Mouse (Mus musculus) gastrocnemius, postnatal 14 days (tissue): ENCODE measurements around the gene Cdkn1a. TPM values are rescaled to one million over a fixed set of nuclear protein-coding genes. Genes with fewer than 3 reads are reported as not detected.
A peak's percentile ranks its signal among the peaks of the same experiment; 100 is the strongest.
"Not testable (repeated sequence)": the region's sequence is repeated elsewhere in the genome, so short reads cannot be mapped to it uniquely, and the experiment has no call there.

Source experiments
- DNase-seq: peaks from one replicate; pipeline ENCODE4 v3.0.0; 2021; ENCODE audit warnings: mixed read lengths
- intact Hi-C: fragments of 180-260 bp; cut with DNase I; formaldehyde crosslinking; loops from one replicate; pipeline ENCODE4 v1.15.1; 2025; ENCODE audit warnings: low total_unique reads
- long read RNA-seq, 2 experiments: library from polyadenylated mRNA; stranded (forward); transcript quantifications; one replicate each; pipeline ENCODE4 v2.0.0; 2021
- total RNA-seq, 2 experiments: library from RNA; stranded (reverse); gene quantifications; 2 replicates each; pipeline ENCODE4 v1.2.3; 2021

Gene Cdkn1a
- 10 to 100 TPM; 24.1 to 70.7 TPM for total RNA-seq
- long read RNA-seq, experiment 1, transcript Cdkn1a-201 (3 exons, 1,913 nt), result major isoform, 22 of 27 reads
- long read RNA-seq, experiment 1, partial matches to known transcripts, result 0 of 27 reads
- long read RNA-seq, experiment 1, other reads (novel, unspliced or antisense), result 4 of 27 reads
- long read RNA-seq, experiment 2, transcript Cdkn1a-201 (3 exons, 1,913 nt), result major isoform, 18 of 21 reads
- long read RNA-seq, experiment 2, partial matches to known transcripts, result 0 of 21 reads
- long read RNA-seq, experiment 2, other reads (novel, unspliced or antisense), result 2 of 21 reads

DNA sequence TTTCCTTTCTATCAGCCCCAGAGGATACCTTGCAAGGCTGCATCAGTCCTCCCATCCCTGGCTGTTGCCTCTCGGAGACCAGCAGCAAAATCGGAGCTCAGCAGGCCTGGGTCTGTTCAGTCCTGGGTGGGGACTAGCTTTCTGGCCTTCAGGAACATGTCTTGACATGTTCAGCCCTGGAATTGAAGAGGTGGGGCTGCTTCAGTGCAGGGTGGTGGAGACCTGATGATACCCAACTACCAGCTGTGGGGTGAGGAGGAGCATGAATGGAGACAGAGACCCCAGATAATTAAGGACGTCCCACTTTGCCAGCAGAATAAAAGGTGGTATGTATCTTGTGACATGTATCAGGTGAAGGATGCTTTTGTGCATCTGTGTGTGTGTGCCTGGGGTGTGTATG, at the start of gene Cdkn1a:
Gene Cdkn1a, plus strand, starts transcription at position 201 of the 400 bp plus-strand sequence.
- no peak for DNase-seq
- intact Hi-C loops, result no loop called here

DNA sequence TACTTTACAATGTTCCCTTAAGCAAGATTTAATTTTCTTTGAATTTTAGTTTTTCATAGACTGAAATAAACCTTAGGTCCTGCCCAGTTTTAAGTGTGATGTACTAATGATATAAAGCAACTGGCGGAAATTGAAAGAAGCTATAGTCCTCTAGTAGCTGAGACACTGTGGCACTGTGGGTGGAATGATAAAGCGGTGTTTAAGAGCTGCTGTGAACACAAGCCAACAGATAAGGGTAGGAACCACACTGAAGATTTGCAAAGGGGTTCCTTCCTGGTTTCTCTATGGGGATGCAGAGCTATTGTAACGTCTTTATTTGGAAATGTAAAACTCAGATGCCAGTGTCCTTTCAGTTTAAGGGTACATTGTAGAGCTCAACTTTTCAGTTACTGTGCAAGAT, 49.1 kb upstream of the Cdkn1a start:
- DNase-seq, result not testable (repeated sequence)
- intact Hi-C loops, result loop anchor here (10.0 kb wide), 1 partner anchor 203 kb away; no protein-coding TSS in a partner anchor

DNA sequence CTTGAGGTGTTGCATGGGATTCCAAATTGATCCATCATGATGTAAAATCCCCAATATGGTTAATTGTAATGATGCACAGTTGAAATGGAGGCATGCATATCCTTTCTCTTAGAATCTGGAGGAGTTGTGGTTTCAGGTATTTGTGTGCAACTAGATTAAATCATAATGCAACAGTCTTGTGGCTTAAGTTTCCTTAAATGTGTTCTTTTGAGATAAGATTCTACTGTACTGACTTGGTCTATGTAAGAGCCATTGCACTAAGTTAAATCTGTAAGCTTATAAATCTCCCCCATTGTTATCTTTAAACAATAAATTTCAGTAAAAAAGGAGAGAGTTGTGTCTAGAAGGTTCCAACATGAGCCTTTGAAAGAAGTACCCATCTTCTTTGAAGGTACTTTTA, 48.2 kb upstream of the Cdkn1a start:
- no peak for DNase-seq
- intact Hi-C loops, result loop anchor here (10.0 kb wide), 1 partner anchor 202 kb away; no protein-coding TSS in a partner anchor

DNA sequence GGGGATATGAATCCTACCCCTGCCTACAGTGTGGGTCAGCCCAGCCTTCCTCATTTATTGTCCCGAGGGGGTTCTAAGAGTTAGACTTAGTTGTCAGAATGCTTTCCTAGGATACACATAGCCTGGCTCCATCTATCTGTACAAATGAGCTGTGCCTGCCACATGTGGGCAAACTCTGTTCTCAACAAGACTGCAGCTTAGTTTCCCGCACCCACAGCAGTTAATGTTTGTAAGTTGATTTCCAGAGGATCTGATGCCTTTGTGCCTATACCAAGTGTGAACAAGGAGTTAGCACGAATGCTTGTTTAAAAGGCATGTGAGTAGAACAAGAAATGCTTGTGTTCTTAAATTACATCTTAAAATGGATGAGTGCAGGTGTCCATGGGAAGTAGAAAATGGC, 47.2 kb upstream of the Cdkn1a start:
- intact Hi-C loops, result loop anchor here (10.0 kb wide), 1 partner anchor 201 kb away; no protein-coding TSS in a partner anchor
- DNase-seq, result no peak

DNA sequence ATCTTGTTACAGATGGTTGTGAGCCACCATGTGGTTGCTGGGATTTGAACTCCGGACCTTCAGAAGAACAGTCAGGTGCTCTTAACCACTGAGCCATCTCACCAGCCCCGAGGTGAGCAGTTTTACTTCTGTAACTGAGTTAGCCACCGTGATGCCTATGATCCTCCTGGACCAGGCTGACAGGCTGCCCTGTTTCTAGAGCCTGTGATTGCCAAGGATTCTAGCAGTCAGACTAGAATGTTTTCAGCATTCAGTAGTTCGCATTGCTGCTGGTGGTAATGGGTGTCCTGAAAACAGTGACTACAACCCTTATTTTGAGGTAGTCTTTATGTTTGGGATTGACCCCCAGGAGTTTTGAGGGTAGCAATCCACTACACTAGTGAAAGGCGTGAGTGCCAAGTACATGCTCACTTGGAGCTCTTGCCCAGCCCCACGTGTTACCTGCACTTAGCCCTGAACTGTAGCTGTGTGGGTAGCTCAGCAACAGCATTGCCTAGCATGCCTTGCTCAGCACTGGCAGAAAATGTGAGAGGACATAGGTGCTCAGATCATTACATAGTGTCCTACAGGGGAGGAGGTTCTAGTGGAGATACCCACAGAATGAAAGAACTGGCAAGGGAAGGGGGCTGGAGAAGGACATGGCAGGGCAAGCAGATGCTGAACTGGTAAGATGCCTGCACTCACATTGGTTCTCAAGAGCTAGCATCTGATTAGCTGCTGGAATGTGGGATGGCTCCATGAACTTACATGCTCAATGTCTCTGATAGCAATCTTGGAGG, 46.4 kb upstream of the Cdkn1a start:
- intact Hi-C loops, result loop anchor here (10.0 kb wide), 1 partner anchor 200 kb away; no protein-coding TSS in a partner anchor
- DNase-seq, result no peak

DNA sequence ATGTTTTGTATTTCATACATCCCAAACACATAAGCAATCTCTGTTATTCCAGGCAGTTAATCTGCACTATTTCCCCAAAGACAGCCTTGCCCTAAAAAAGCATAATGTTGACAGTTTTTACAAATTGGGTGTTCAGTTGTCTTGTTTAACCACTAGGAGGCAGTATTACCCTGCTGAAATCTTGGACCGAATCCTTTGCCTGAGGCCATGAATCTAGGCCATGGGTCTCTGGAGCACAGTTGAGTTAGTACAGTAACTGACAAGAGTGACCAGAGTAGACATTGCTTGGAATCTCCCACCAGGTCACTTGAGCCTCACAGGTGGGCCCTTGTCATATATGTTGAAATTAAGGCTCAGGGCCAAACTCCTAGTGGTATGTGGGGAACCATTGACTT, 45.9 kb upstream of the Cdkn1a start:
- no peak for DNase-seq
- intact Hi-C loops, result loop anchor here (5.0 to 10.0 kb wide), 2 partner anchors 52 to 200 kb away; no protein-coding TSS in a partner anchor

DNA sequence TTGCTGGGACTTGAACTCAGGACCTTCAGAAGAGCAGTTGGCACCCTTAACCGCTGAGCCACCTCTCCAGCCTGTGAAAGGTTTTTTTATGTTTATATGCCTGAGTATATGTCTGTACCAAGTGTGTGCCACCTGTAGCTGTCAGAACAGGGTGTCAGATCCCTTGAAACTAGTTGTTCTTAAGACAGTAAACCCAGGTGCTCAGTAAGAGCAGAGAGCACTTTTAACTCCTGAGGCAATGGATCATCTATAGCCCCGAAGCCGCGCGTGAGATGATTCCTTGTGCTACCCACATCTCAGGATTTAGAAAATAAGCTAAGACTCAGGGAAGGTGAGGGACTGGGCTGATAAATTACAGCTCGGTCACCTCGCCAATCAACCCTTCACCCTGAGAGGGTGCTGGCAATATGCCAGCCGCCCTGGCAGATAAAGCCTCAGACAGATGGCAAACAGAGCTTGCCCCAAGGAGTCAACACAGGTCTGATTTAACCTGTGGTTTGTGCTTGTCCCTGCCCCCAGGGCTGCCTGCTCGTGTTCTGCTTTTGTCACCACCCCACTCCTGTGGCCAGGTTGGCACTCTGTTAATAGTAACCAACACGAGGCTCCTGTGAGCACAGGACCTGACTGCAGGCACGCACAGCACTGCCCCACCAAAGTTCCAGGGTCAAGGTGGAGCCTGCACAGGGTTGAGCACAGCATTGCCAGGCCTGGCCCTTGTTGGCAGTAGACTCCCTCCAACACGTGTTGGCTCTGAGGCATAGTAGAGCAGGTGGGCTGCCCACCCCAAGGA, 44.8 kb upstream of the Cdkn1a start:
- intact Hi-C loops, result loop anchor here (5.0 to 10.0 kb wide), 2 partner anchors 51 to 199 kb away; no protein-coding TSS in a partner anchor
- no peak for DNase-seq

DNA sequence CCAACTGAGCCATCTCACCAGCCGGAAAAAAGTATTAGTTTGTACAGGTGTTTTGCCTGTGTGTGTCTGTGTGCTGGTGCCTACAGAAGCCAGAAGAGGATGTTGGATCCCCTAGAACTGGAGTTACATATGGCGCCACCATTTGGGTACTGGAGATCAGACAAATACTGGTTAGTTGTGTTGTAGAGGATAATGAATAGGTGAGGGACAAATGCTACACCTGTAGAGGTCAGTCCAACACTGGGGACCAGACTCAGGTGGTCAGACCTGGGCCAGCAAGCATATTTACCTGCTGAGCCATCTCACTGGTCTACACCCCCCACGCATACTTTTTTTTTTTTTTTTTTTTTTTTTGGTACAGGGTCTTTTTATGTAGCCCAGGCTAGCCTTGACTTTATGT, 43.9 kb upstream of the Cdkn1a start:
- no peak for DNase-seq
- intact Hi-C loops, result loop anchor here (5.0 to 10.0 kb wide), 2 partner anchors 50 to 198 kb away; no protein-coding TSS in a partner anchor

DNA sequence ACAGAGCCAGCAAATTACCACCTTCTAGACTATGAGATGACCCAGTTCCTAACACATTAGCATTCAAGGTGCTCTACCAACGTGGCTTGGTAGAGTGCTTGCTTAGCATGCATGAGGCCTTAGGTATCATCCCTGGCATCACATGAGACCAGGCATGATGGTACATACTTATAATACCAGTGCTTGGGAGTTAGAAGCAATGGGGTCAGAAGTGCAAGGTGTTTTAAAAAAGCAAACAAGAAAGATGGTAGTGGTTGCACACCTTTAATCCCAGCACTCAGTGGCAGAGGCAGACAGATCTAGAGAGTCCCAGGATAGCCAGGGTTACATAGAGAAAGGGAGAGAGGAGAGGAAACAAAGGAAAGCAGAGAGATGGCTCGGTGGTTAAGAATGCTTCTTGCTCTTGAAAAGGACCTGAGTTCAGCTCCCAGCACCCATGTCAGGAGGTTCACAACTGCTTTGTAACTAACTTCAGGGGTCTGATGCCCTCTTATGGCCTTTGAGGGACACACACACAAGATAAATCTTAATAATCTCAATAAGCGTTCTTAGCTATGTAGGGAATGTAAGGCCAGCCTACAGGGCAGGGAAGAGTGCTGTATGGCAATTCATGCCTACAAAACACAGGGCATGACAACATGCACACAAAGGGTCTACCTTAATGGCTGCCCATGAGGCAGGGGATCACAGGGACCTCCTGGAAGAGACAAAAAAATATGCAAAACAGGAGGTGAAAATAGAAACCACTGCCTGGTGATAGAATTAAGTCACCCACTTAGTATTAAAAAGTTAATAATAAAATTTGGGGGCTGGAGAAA, 42.9 kb upstream of the Cdkn1a start:
- intact Hi-C loops, result loop anchor here (2.0 to 10.0 kb wide), 3 partner anchors 49 to 197 kb away; no protein-coding TSS in a partner anchor
- no peak for DNase-seq

DNA sequence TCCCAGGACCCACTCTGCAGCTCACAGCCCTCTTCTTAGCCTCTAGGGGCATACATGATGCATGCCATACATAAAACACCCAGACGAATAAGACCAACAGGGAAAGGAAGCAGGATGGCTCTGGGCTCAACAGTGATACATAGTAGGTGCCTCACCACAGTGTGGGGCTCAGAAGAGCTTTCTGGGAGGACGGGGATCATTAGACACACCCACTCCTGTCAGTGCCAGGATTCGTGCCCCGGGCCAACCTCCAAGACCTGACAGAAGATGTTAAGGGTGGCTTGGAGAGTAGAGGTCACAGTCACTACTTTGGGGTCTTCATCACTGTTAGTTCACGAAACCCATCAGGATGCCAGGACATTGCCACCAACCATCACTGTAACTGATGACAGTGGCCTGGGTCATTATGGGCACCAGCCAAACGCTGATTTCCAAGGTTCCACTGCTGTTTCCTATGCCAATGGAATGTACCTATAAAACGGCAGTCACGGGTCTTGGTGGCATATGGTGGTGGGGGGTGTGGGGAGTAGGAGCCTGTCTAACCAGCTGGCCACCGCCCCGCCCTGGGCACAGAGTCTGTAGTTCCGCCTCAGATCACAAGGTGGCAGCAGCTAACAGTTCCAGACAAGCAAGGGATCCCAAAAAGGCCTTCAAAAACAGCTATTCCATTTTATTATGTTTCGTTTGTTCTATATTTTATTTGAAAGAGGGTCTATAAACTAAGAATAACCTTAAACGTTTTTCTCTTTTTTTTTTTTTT, 41.8 kb upstream of the Cdkn1a start:
- DNase-seq, result peak; percentile 82
- intact Hi-C loops, result loop anchor here (2.0 to 10.0 kb wide), 3 partner anchors 48 to 196 kb away; no protein-coding TSS in a partner anchor

DNA sequence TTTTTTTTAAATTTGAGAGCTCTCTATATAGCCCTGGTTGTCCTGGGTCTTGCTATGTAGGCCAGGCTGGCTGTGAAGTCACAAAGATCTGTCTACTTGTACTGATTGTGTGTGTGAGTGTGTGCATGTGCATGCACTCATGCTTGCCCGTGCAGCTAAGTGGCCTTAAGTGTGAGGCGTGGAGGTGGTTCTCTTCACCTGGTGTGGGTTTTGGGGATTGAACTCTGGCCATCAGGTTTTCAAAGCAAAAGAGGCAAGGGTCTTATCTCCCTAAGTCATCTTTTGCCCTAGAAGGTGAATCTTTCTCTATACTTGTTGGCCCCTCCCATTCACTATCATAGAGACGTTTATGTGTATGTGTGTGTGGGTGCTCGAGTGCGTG, 41.3 kb upstream of the Cdkn1a start:
- DNase-seq, result no peak
- intact Hi-C loops, result loop anchor here (2.0 to 10.0 kb wide), 3 partner anchors 48 to 195 kb away; no protein-coding TSS in a partner anchor

DNA sequence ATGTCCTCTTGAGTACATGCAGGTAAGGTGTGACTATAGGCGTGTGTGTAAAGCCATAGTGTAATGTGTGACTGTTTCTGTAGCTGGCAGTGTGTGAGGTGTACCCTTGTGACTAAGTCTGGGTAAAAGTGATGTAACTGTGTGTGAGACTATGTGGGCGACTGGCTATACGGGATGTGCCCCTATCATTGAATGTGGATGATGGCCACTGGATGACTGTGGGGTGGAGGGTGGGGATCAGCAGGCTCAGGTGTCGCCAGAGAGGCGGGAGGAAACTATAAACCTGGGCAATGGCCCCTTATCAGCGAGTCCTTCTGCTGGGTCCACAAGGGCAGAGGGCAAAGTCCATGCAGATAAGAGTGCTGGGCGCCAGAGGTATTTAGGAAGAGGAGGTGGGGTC, 40.9 kb upstream of the Cdkn1a start:
- intact Hi-C loops, result loop anchor here (2.0 to 10.0 kb wide), 3 partner anchors 47 to 195 kb away; no protein-coding TSS in a partner anchor
- no peak for DNase-seq

DNA sequence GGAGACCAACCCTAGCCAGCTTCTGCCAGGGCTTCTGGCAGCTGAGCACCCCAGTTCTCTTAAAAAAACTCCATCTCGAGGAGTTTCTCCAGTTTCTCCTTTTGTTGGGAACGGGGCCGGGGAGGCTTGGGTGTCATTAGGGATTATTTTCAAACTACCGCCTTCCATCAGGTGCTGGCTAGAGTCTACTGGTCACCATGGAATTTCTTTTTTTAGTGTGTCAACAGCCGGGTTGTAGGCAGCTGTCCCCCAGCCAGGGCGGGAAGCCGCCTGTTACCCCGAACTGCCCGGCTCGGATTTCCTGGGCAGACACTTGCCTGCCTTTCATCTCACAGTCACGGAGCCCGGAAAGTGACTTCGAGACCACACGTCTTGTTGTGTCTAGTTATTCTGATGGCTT, 40.0 kb upstream of the Cdkn1a start:
- DNase-seq, result peak; percentile 77
- intact Hi-C loops, result no loop called here

DNA sequence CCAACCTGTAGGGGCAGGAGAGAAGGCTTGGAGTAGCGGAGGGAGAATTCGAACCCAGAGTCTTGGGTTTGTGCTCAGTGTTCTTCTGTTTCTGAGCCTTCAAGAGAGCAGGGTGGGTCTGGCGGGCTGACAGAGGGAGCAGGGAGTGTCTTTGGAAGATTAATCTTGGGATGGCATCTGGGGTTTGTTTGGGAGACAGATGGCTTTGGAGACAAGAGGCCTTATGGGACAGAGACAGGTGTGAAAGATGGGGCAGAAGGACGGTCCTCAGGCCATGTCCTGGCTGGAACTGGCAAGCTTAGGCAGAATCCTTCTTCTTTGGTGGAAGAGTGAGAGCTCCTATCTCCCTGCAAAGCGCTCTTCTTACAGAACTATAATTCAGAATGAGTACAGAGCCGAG, 37.7 kb upstream of the Cdkn1a start:
- intact Hi-C loops, result no loop called here
- no peak for DNase-seq

DNA sequence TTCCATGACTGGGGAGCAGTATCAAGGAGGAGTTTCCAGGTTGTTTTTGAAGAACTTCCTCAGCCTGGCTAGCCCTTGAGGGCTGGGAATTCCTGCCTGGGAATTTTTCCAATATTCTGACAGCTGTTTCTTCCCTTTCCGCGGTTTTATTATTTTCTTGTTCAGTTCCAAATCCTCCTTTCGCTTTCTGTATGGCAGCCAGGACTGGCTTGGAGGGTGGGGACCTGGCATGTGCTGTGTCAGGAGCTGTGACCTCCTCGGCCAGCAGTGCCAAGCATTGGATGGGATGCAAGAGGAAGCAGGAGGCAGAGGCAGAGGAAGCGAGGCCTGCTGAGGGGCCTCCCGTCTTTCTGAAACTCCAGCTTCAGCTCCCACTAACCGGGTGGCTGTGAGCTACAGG, 36.9 kb upstream of the Cdkn1a start:
- DNase-seq, result peak; percentile 79
- intact Hi-C loops, result no loop called here

DNA sequence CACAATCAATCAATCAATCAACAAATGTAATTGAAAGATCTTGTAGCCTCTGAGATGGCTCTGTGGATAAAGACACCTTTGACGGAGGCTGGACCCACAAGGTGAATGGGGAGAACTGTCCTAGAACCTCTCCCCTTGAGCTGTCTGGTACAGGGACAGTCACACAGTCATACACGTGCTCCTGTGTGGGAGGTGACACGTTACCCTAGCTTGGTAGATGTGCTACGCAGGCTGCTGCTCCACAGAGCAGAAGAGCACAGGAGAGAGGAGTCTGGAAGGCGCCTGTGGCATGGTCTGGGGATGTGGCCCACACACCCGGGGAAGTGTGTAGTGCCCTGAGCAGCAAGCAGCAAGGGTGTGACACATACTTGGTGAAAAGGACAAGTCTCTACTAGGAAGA, 36.3 kb upstream of the Cdkn1a start:
- intact Hi-C loops, result no loop called here
- DNase-seq, result no peak

DNA sequence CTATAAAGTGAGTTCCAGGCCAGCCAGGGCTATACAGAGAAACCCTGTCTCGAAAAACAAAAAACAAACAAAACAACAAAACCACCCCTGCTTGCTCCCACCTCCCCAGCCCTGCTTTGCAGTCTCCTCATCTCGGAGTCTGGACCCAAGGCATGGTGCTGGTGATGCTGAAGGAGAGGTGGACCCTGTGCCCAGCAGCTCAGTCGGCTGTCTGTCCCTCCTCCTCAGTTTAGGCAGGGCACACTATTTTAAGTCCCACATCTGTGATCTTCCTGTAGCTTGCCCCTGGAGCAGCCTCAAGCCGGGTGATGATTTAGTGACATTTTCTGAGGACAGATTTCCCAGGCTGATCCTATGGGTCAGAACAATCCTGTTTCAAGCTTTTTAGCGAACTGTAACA, 35.2 kb upstream of the Cdkn1a start:
- DNase-seq, result no peak
- intact Hi-C loops, result no loop called here

DNA sequence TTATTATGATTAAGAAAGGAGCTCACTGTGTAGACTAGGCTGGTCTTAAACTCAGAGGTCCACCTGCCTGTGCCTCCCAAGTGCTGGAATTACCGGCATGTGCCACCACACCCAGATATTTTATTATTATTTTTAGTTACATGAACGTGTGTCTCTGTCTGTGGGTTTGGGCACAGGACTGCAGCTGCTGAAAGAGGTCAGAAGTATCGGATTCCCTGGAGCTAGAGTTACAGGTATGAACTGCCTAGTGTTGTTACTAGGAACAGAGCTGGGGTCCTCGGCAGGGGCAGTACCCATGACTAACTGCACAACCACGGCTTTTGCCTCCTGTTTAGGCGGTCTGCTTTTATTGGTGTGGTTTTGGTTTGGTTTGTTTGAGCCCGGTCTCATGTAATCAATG, 34.6 kb upstream of the Cdkn1a start:
- no peak for DNase-seq
- intact Hi-C loops, result no loop called here
